Mouse (Mus musculus): ENCODE data around the gene Ccdc151. TPM values are rescaled to one million over a fixed set of nuclear protein-coding genes. Genes with fewer than 3 reads are reported as not detected.

Gene Ccdc151
- total and polyA plus RNA-seq, 2 experiments = 0.46 to 0.59 TPM

- DNase-seq (ENCODE audit: extremely low read depth, low read depth, low spot score) = no peak
- WGBS = 44% methylated on average over 12 of the region's 12 CpGs
- Histone ChIP-seq H3K36me3 (ENCODE audit: control insufficient read depth, insufficient read depth, low read length) (no peaks in the 10 kb centered on the region), H3K79me2 (ENCODE audit: control insufficient read depth, insufficient read depth, low read length) (no peaks in the 10 kb centered on the region), H3K9ac (ENCODE audit: low read depth, low read length) (no peak overlapping the region), H3K27ac (replicated peaks; ENCODE audit: insufficient read depth, low read depth, low read length) (no peak overlapping the region), H3K4me3 (ENCODE audit: insufficient read depth, low read depth, low read length) (no peak overlapping the region), H3K4me1 (ENCODE audit: control insufficient read depth, insufficient read depth, low read length) (no peaks in the 10 kb centered on the region), H3K27me3 (ENCODE audit: control insufficient read depth, insufficient read depth, low read length) (no peaks in the 10 kb centered on the region)
- no peak for TF ChIP-seq CTCF (IDR thresholded peaks at IDR 0.05; ENCODE audit: low read depth, low read length)
- no peak for TF ChIP-seq POLR2A (IDR thresholded peaks at IDR 0.05; ENCODE audit: extremely low read depth, insufficient read depth, low read length)
Observed at GRCm38 (mm10) chr9:21943638-21944037, 58.8 kb downstream of the Ccdc151 start.

GRCm38 (mm10) chr9:21943046-21943445 is 59.4 kb downstream of the Ccdc151 start:
- TF ChIP-seq POLR2A (IDR thresholded peaks at IDR 0.05; ENCODE audit: extremely low read depth, insufficient read depth, low read length) = no peak
- TF ChIP-seq CTCF (IDR thresholded peaks at IDR 0.05; ENCODE audit: low read depth, low read length) = no peak
- Histone ChIP-seq H3K4me3 (ENCODE audit: insufficient read depth, low read depth, low read length) (no peak overlapping the region), H3K36me3 (ENCODE audit: control insufficient read depth, insufficient read depth, low read length) (no peaks in the 10 kb centered on the region), H3K9ac (ENCODE audit: low read depth, low read length) (no peak overlapping the region), H3K4me1 (ENCODE audit: control insufficient read depth, insufficient read depth, low read length) (no peaks in the 10 kb centered on the region), H3K27ac (replicated peaks; ENCODE audit: insufficient read depth, low read depth, low read length) (no peak overlapping the region), H3K79me2 (ENCODE audit: control insufficient read depth, insufficient read depth, low read length) (no peaks in the 10 kb centered on the region), H3K27me3 (ENCODE audit: control insufficient read depth, insufficient read depth, low read length) (no peaks in the 10 kb centered on the region)
- 72% methylated on average over 12 of the region's 12 CpGs for WGBS
- no peak for DNase-seq (ENCODE audit: extremely low read depth, low read depth, low spot score)

Other genes starting within 250 kb of the Ccdc151 start
- 15.3 and 17.9 TPM in 2 replicates for gene Spc24, start 242.3 kb downstream of the Ccdc151 start, total RNA-seq (2014; rRNA removed)
- 11.6 and 14.4 TPM in 2 replicates for gene Spc24, start 242.3 kb downstream of the Ccdc151 start, polyA plus RNA-seq (2012; rRNA removed)
- gene Kank2, start 203.9 kb downstream of the Ccdc151 start, total RNA-seq (2014; rRNA removed) = 12.8 and 20.7 TPM in 2 replicates
- gene Kank2, start 203.9 kb downstream of the Ccdc151 start, polyA plus RNA-seq (2012; rRNA removed) = 27.2 and 34.5 TPM in 2 replicates
- gene Angptl8, start 167.1 kb downstream of the Ccdc151 start, total RNA-seq (2014; rRNA removed) = 13.6 and 22.2 TPM in 2 replicates
- 201 and 258 TPM in 2 replicates for gene Angptl8, start 167.1 kb downstream of the Ccdc151 start, polyA plus RNA-seq (2012; rRNA removed)
- 8.5 and 12.6 TPM in 2 replicates for gene Dock6, start 150.0 kb downstream of the Ccdc151 start, total RNA-seq (2014; rRNA removed)
- 23.2 and 33.9 TPM in 2 replicates for gene Dock6, start 150.0 kb downstream of the Ccdc151 start, polyA plus RNA-seq (2012; rRNA removed)
- gene Rab3d, start 84.4 kb downstream of the Ccdc151 start, total RNA-seq (2014; rRNA removed) = 5.5 and 5.6 TPM in 2 replicates
- 8.0 and 16.6 TPM in 2 replicates for gene Rab3d, start 84.4 kb downstream of the Ccdc151 start, polyA plus RNA-seq (2012; rRNA removed)
- gene Ccdc159, start 75.2 kb downstream of the Ccdc151 start, total RNA-seq (2014; rRNA removed) = 7.6 and 7.9 TPM in 2 replicates
- gene Ccdc159, start 75.2 kb downstream of the Ccdc151 start, polyA plus RNA-seq (2012; rRNA removed) = 6.7 and 11.6 TPM in 2 replicates
- gene Tmem205, start 75.1 kb downstream of the Ccdc151 start, total RNA-seq (2014; rRNA removed) = 841 and 970 TPM in 2 replicates
- 1,676 and 1,979 TPM in 2 replicates for gene Tmem205, start 75.1 kb downstream of the Ccdc151 start, polyA plus RNA-seq (2012; rRNA removed)
- 0.67 and 0.74 TPM in 2 replicates for gene Plppr2, start 65.6 kb downstream of the Ccdc151 start, total RNA-seq (2014; rRNA removed)
- gene Plppr2, start 65.6 kb downstream of the Ccdc151 start, polyA plus RNA-seq (2012; rRNA removed) = 9.4 and 14.6 TPM in 2 replicates
- gene Swsap1, start 46.9 kb downstream of the Ccdc151 start, total RNA-seq (2014; rRNA removed) = 4.1 and 5.3 TPM in 2 replicates
- 4.7 and 5.2 TPM in 2 replicates for gene Swsap1, start 46.9 kb downstream of the Ccdc151 start, polyA plus RNA-seq (2012; rRNA removed)
- 0.74 and 1.8 TPM in 2 replicates for gene Epor, start 39.1 kb downstream of the Ccdc151 start, total RNA-seq (2014; rRNA removed)
- 4.8 and 5.0 TPM in 2 replicates for gene Epor, start 39.1 kb downstream of the Ccdc151 start, polyA plus RNA-seq (2012; rRNA removed)
- gene Rgl3, start 13.2 kb downstream of the Ccdc151 start, total RNA-seq (2014; rRNA removed) = 5.0 and 5.9 TPM in 2 replicates
- 41.8 and 44.2 TPM in 2 replicates for gene Rgl3, start 13.2 kb downstream of the Ccdc151 start, polyA plus RNA-seq (2012; rRNA removed)
- 60.0 and 63.6 TPM in 2 replicates for gene Prkcsh, start 172 bp upstream of the Ccdc151 start, total RNA-seq (2014; rRNA removed)
- gene Prkcsh, start 172 bp upstream of the Ccdc151 start, polyA plus RNA-seq (2012; rRNA removed) = 95.5 and 99.3 TPM in 2 replicates
- gene Elavl3, start 49.4 kb upstream of the Ccdc151 start, total RNA-seq (2014; rRNA removed) = not detected in 2 replicates
- gene Elavl3, start 49.4 kb upstream of the Ccdc151 start, polyA plus RNA-seq (2012; rRNA removed) = not detected in 2 replicates
- not detected in 2 replicates for gene Gm49318, start 68.6 kb upstream of the Ccdc151 start, total RNA-seq (2014; rRNA removed)
- not detected in 2 replicates for gene Gm49318, start 68.6 kb upstream of the Ccdc151 start, polyA plus RNA-seq (2012; rRNA removed)
- 2.9 and 3.6 TPM in 2 replicates for gene Zfp653, start 68.7 kb upstream of the Ccdc151 start, total RNA-seq (2014; rRNA removed)
- 6.9 and 13.0 TPM in 2 replicates for gene Zfp653, start 68.7 kb upstream of the Ccdc151 start, polyA plus RNA-seq (2012; rRNA removed)
- gene Ecsit, start 82.8 kb upstream of the Ccdc151 start, total RNA-seq (2014; rRNA removed) = 34.1 and 39.1 TPM in 2 replicates
- gene Ecsit, start 82.8 kb upstream of the Ccdc151 start, polyA plus RNA-seq (2012; rRNA removed) = 63.9 and 69.2 TPM in 2 replicates
- 0.28 and 1.0 TPM in 2 replicates for gene Cnn1, start 96.6 kb upstream of the Ccdc151 start, total RNA-seq (2014; rRNA removed)
- 0.22 and 0.36 TPM in 2 replicates for gene Cnn1, start 96.6 kb upstream of the Ccdc151 start, polyA plus RNA-seq (2012; rRNA removed)
- gene Elof1, start 114.5 kb upstream of the Ccdc151 start, total RNA-seq (2014; rRNA removed) = 46.2 and 56.8 TPM in 2 replicates
- gene Elof1, start 114.5 kb upstream of the Ccdc151 start, polyA plus RNA-seq (2012; rRNA removed) = 106 and 108 TPM in 2 replicates
- gene Acp5, start 133.1 kb upstream of the Ccdc151 start, total RNA-seq (2014; rRNA removed) = 93.6 and 123 TPM in 2 replicates
- gene Acp5, start 133.1 kb upstream of the Ccdc151 start, polyA plus RNA-seq (2012; rRNA removed) = 200 and 211 TPM in 2 replicates
- gene Pigyl, start 154.2 kb upstream of the Ccdc151 start, total RNA-seq (2014; rRNA removed) = 21.6 and 23.0 TPM in 2 replicates
- 45.8 and 53.0 TPM in 2 replicates for gene Pigyl, start 154.2 kb upstream of the Ccdc151 start, polyA plus RNA-seq (2012; rRNA removed)
- gene Zfp872, start 185.5 kb upstream of the Ccdc151 start, total RNA-seq (2014; rRNA removed) = 0.09 and 0.20 TPM in 2 replicates
- 0.07 TPM in 1 of 2 replicates, not detected in the other for gene Zfp872, start 185.5 kb upstream of the Ccdc151 start, polyA plus RNA-seq (2012; rRNA removed)
- gene Zfp809, start 223.1 kb upstream of the Ccdc151 start, total RNA-seq (2014; rRNA removed) = 15.8 and 18.6 TPM in 2 replicates
- 12.8 and 15.5 TPM in 2 replicates for gene Zfp809, start 223.1 kb upstream of the Ccdc151 start, polyA plus RNA-seq (2012; rRNA removed)

Data from liver, adult 2 months (tissue).